Mouse (Mus musculus): ENCODE data around the gene Mrpl50. TPM values are rescaled to one million over a fixed set of nuclear protein-coding genes. Genes with fewer than 3 reads are reported as not detected.

Gene Mrpl50
- total and polyA plus RNA-seq, 3 experiments: 39.1 to 54.5 TPM; not detected in 1

- TF ChIP-seq ZMIZ1 (IDR thresholded peaks at IDR 0.05; ENCODE audit: low read depth, low read length): no peak
- no peak for TF ChIP-seq TCF12 (IDR thresholded peaks at IDR 0.05; ENCODE audit: low read depth, low read length)
- TF ChIP-seq RAD21 (IDR thresholded peaks at IDR 0.05; ENCODE audit: low read depth, low read length): peak; percentile 95
- no peak for TF ChIP-seq TBP (IDR thresholded peaks at IDR 0.05; ENCODE audit: low read depth, low read length)
- no peak for TF ChIP-seq MAX (IDR thresholded peaks at IDR 0.05; ENCODE audit: low read length)
- TF ChIP-seq GATA1 (IDR thresholded peaks at IDR 0.05; ENCODE audit: low read depth, low read length): 0 out of 2 replicates have a peak, but pooled peaks have one; percentile 15
- TF ChIP-seq E2F4 (IDR thresholded peaks at IDR 0.05; ENCODE audit: borderline replicate concordance, low read depth, low read length): no peak
- peak; percentile 49 to 96 (median 83) for TF ChIP-seq CTCF (IDR thresholded peaks at IDR 0.05 in 2 of 3, conservative IDR thresholded peaks at IDR 0.05 in 1 of 3; ENCODE audit: control insufficient read depth in 1 of 3, insufficient read depth in 1 of 3, low read depth in 2 of 3, low read length in 3 of 3, poor library complexity in 1 of 3, severe bottlenecking in 1 of 3)
- no peak for TF ChIP-seq MYB (IDR thresholded peaks at IDR 0.05; ENCODE audit: low read depth, low read length)
- TF ChIP-seq MAZ (IDR thresholded peaks at IDR 0.05; ENCODE audit: low read depth, low read length): no peak
Observed at GRCm38 (mm10) chr4:49567613-49568012, 46.7 kb upstream of the Mrpl50 start (continued).

- Histone ChIP-seq H3K4me1 (ENCODE audit: control insufficient read depth in 1 of 2, insufficient read depth in 2 of 2, low read length in 2 of 2) (no peaks in the 10 kb centered on the region), H3K27ac (ENCODE audit: control insufficient read depth, low read depth, low read length) (no peak overlapping the region), H3K9me3 (replicated peaks; ENCODE audit: insufficient read depth, low read length) (no peaks in the 10 kb centered on the region), H3K27me3 (ENCODE audit: control insufficient read depth in 1 of 2, insufficient read depth in 2 of 2, low read length in 2 of 2) (peaks cover 0 to 2% of the 10 kb centered on the region in 2 experiments; a peak in 1 of 4 replicates), H3K79me2 (ENCODE audit: control insufficient read depth, insufficient read depth, low read length, poor library complexity) (no peaks in the 10 kb centered on the region), H3K4me3 (ENCODE audit: control insufficient read depth in 1 of 2, insufficient read depth in 1 of 2, low read depth in 2 of 2, low read length in 2 of 2) (no peak overlapping the region), H3K36me3 (ENCODE audit: control insufficient read depth in 1 of 2, insufficient read depth in 2 of 2, low read length in 2 of 2) (no peaks in the 10 kb centered on the region), H3K9ac (ENCODE audit: control insufficient read depth, low read depth, low read length, poor library complexity, severe bottlenecking) (no peak overlapping the region)
- no peak for DNase-seq (ENCODE audit: low read depth, low spot score)
- no peak for TF ChIP-seq TAL1 (IDR thresholded peaks at IDR 0.05; ENCODE audit: low read length)
- no peak for TF ChIP-seq SIN3A (IDR thresholded peaks at IDR 0.05; ENCODE audit: low read length)
- no peak for TF ChIP-seq ETS1 (IDR thresholded peaks at IDR 0.05; ENCODE audit: low read depth, low read length)
- TF ChIP-seq TCF12 (IDR thresholded peaks at IDR 0.05; ENCODE audit: low read depth, low read length): no peak
- TF ChIP-seq ELF1 (IDR thresholded peaks at IDR 0.05; ENCODE audit: low read depth, low read length): no peak
- no peak for TF ChIP-seq USF2 (IDR thresholded peaks at IDR 0.05; ENCODE audit: borderline replicate concordance in 1 of 2, insufficient read depth in 1 of 2, low read depth in 1 of 2, low read length in 2 of 2)
- TF ChIP-seq JUND (IDR thresholded peaks at IDR 0.05; ENCODE audit: low read depth, low read length): no peak
- TF ChIP-seq GATA1 (IDR thresholded peaks at IDR 0.05; ENCODE audit: low read depth, low read length): no peak
- no peak for TF ChIP-seq MAX (IDR thresholded peaks at IDR 0.05; ENCODE audit: low read length)
- TF ChIP-seq UBTF (IDR thresholded peaks at IDR 0.05; ENCODE audit: borderline replicate concordance, insufficient read depth, low read depth, low read length): no peak
- TF ChIP-seq MAZ (IDR thresholded peaks at IDR 0.05; ENCODE audit: low read depth, low read length): no peak
- no peak for TF ChIP-seq MEF2A (IDR thresholded peaks at IDR 0.05; ENCODE audit: extremely low read depth, insufficient replicate concordance, low read depth, low read length, poor library complexity, severe bottlenecking)
- TF ChIP-seq MXI1 (IDR thresholded peaks at IDR 0.05; ENCODE audit: low read depth, low read length): no peak
- no peak for TF ChIP-seq RAD21 (IDR thresholded peaks at IDR 0.05; ENCODE audit: low read depth, low read length)
- no peak for TF ChIP-seq E2F4 (IDR thresholded peaks at IDR 0.05; ENCODE audit: borderline replicate concordance, low read depth, low read length)
- TF ChIP-seq CTCF (IDR thresholded peaks at IDR 0.05 in 2 of 3, conservative IDR thresholded peaks at IDR 0.05 in 1 of 3; ENCODE audit: control insufficient read depth in 1 of 3, insufficient read depth in 1 of 3, low read depth in 2 of 3, low read length in 3 of 3, poor library complexity in 1 of 3, severe bottlenecking in 1 of 3): no peak
- TF ChIP-seq KAT2A (conservative IDR thresholded peaks at IDR 0.05; ENCODE audit: low read depth, low read length): no peak
Observed at GRCm38 (mm10) chr4:49559915-49560772, 39.3 kb upstream of the Mrpl50 start.

Measured in MEL (cell line).